Mouse (Mus musculus) kidney, embryonic 16.5 days (tissue): ENCODE results near the gene Arid1b. TPM values are rescaled to one million over a fixed set of nuclear protein-coding genes. Genes with fewer than 3 reads are reported as not detected.

Experiments used
- ATAC-seq: fragments of 200-750 bp; cut with Nextera tagmentation; 2 replicates; pipeline ENCODE4 v1.8.0; 2017; ENCODE audit warnings: moderate TSS enrichment; ENCODE audit not compliant: low FRiP score, low TSS enrichment
- H3K27ac ChIP-seq: fragments of 300-500 bp; sonication (generic); 2 replicates; pipeline ENCODE4 v1.5.1; 2014; ENCODE audit warnings: low read length
- H3K27me3 ChIP-seq: fragments of 300-500 bp; sonication (generic); 2 replicates; pipeline ENCODE4 v1.6.1; 2014; ENCODE audit warnings: low read length, control low read depth, mixed read lengths; ENCODE audit not compliant: insufficient read depth
- H3K36me3 ChIP-seq: fragments of 300-500 bp; sonication (generic); 2 replicates; pipeline ENCODE4 v1.6.1; 2014; ENCODE audit warnings: low read length, control low read depth, mixed read lengths; ENCODE audit not compliant: insufficient read depth
- H3K4me1 ChIP-seq: fragments of 300-500 bp; sonication (generic); 2 replicates; pipeline ENCODE4 v1.6.1; 2014; ENCODE audit warnings: low read length, control low read depth, mixed read lengths; ENCODE audit not compliant: insufficient read depth
- H3K4me2 ChIP-seq: fragments of 300-500 bp; sonication (generic); replicated peaks from 2 replicates; pipeline ENCODE4 v1.6.1; 2014; ENCODE audit warnings: low read depth, low read length
- H3K4me3 ChIP-seq: fragments of 300-500 bp; sonication (generic); 2 replicates; pipeline ENCODE4 v1.5.1; 2014; ENCODE audit warnings: mild to moderate bottlenecking, low read length
- H3K9ac ChIP-seq: fragments of 300-500 bp; sonication (generic); replicated peaks from 2 replicates; pipeline ENCODE4 v1.6.1; 2014; ENCODE audit warnings: low read length
- H3K9me3 ChIP-seq: fragments of 300-500 bp; sonication (generic); 2 replicates; pipeline ENCODE4 v1.6.1; 2016; ENCODE audit warnings: low read length, control low read depth
- WGBS: fragments of 180-500 bp; shearing (Covaris S2); extraction: QIAGEN DNeasy Blood & Tissue Kit; methylation state at CpG from one replicate; pipeline ENCODE4 v1.1.7; 2014; 5-methylcytosine and 5-hydroxymethylcytosine counted together
- polyA plus RNA-seq: library from polyadenylated mRNA; unstranded; fragments of >200 nt; fragmentation: Nextera tagmentation; extraction: Ambion mirVana; gene quantifications from 2 replicates; pipeline ENCODE4 v1.2.1, GENCODE M21; 2015

The Arid1b gene
- polyA plus RNA-seq, 1 experiment from 2014 or later: 10.9 TPM

DNA sequence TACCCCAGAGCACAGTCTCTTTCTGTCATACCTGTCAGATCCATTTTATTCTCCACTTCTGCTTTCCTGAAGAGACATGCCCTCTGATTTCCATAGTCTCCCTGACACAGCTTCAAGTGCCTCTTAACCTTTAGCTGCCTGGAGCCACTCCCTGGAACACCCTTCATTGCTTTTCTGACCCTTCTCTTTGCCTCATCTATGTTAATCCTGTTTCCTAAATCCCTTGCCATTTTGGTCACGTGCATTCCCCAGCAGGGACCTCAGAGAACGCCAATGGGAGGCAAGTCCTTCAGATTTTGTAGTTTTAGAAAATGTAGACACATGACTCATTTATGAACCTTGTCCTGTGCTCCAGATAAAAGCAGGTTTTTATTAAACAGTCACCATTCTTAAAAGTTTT, 168.4 kb downstream of the Arid1b start:
- no peaks in the 10 kb centered on the region for H3K9me3 ChIP-seq
- no peak overlapping the region for H3K4me3 ChIP-seq
- no peak for ATAC-seq
- H3K4me1 ChIP-seq: 0 out of 2 replicates have a peak, but pooled peaks cover 4% of the 10 kb centered on the region
- H3K27me3 ChIP-seq: no peaks in the 10 kb centered on the region
- 0 out of 2 replicates have a peak, but pooled peaks cover 3% of the 10 kb centered on the region for H3K36me3 ChIP-seq
- WGBS: 67% methylated on average over 2 of the region's 2 CpGs
- H3K9ac ChIP-seq: no peak overlapping the region
- no peak overlapping the region for H3K27ac ChIP-seq
- no peak overlapping the region for H3K4me2 ChIP-seq

DNA sequence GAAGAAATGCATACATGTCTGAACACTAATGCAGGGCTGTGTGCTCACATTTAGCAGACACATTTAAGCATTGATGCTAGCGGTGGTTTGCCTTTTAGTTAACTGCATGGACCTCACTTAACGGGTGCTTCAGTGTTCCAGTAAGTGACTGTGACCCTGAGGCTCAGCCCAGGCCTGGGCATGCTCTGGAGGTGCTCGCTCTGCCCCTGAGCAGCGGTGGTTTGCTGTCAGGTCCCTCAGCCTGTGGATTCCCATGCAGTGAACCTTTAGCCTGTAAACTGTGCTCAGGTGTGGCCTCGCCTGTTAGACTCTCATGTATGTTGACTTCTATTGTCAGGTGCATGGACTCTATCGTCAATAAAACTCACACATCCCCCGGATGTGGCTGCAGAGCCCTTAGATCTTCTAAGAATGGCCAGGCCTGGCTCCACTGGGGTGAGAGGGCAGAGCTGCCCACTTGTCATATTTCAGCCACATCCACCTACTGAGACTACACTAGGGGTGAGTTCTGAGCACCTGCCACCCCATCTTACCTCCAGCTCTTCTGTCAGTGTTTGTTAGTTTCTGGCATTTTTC, 169.2 kb downstream of the Arid1b start:
- Histone ChIP-seq H3K4me2 (no peak overlapping the region), H3K9ac (no peak overlapping the region), H3K4me3 (no peak overlapping the region), H3K4me1 (peaks cover 5% of the 10 kb centered on the region; the same call in 1 of the 2 replicates), H3K27me3 (no peaks in the 10 kb centered on the region), H3K9me3 (no peaks in the 10 kb centered on the region), H3K36me3 (0 out of 2 replicates have a peak, but pooled peaks cover 3% of the 10 kb centered on the region), H3K27ac (no peak overlapping the region)
- no peak for ATAC-seq
- WGBS: 75% methylated on average over 7 of the region's 7 CpGs

- H3K36me3 ChIP-seq: 0 out of 2 replicates have a peak, but pooled peaks cover 3% of the 10 kb centered on the region
- WGBS: 88% methylated on average over 4 of the region's 4 CpGs
- no peak overlapping the region for H3K9ac ChIP-seq
- H3K9me3 ChIP-seq: no peaks in the 10 kb centered on the region
- no peaks in the 10 kb centered on the region for H3K27me3 ChIP-seq
- no peak overlapping the region for H3K27ac ChIP-seq
- no peak overlapping the region for H3K4me2 ChIP-seq
- no peak for ATAC-seq
- H3K4me3 ChIP-seq: no peak overlapping the region
- peaks cover 15% of the 10 kb centered on the region for H3K4me1 ChIP-seq
Measured at GRCm38 (mm10) chr17:5164794-5165193, 170.7 kb downstream of the Arid1b start.

DNA sequence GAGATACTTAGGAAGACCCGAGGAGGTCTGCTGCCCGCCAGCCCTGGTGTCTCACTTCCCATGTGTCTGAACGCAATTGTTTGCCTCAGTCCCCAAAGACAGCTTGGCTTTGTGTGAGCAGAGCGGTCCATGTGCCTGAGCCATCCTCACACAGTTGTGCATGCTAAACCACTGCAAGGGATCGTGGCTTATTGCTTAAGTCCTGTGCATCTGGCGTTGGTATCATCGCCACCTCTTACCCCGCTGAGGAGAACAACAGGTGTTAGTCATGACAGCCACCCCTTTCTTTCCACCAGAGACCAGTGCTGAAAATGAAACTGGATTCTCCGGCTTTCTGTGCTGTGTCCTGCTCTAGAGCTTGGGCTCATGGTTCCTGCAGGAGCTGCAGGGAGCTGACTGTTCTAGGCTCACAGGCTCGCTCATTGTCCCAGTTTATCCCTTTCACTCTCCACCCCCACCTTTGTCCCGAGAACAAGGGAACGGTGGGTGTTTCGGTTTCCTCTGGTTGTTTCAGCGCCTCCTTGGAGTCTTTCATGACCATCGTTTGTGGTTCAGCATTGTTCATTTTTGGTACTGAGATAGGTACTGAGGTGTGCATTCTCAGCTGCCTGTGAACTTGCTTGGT, 171.2 kb downstream of the Arid1b start:
- Histone ChIP-seq H3K4me3 (no peak overlapping the region), H3K36me3 (0 out of 2 replicates have a peak, but pooled peaks cover 3% of the 10 kb centered on the region), H3K9ac (no peak overlapping the region), H3K4me2 (no peak overlapping the region), H3K27ac (no peak overlapping the region), H3K27me3 (no peaks in the 10 kb centered on the region), H3K4me1 (peaks cover 15% of the 10 kb centered on the region), H3K9me3 (no peaks in the 10 kb centered on the region)
- 80% methylated on average over 15 of the region's 15 CpGs for WGBS
- no peak for ATAC-seq

DNA sequence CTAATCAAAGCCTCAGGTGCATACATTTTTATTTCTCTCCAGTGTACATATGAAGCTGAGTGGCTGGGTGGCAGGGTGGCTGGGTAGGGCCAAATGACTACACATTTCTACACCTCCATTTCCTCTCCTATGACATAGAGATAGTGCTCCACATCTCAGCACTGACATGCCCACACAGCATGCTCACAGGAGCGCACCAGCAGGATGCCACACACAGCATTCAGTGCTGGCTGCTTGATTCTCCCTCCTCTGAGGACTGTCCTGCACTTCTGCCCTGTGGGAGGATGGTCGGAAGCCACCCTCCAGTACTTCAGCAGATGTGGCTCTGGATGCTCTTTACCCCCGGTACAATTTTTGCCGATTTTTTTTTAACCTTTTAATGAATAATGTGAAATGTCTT, 172.0 kb downstream of the Arid1b start:
- WGBS: 82% methylated on average over 4 of the region's 4 CpGs
- H3K9me3 ChIP-seq: no peaks in the 10 kb centered on the region
- H3K27me3 ChIP-seq: no peaks in the 10 kb centered on the region
- H3K4me2 ChIP-seq: no peak overlapping the region
- no peak for ATAC-seq
- no peak overlapping the region for H3K27ac ChIP-seq
- H3K4me1 ChIP-seq: peaks cover 15% of the 10 kb centered on the region
- H3K4me3 ChIP-seq: no peak overlapping the region
- 0 out of 2 replicates have a peak, but pooled peaks cover 3% of the 10 kb centered on the region for H3K36me3 ChIP-seq
- no peak overlapping the region for H3K9ac ChIP-seq

DNA sequence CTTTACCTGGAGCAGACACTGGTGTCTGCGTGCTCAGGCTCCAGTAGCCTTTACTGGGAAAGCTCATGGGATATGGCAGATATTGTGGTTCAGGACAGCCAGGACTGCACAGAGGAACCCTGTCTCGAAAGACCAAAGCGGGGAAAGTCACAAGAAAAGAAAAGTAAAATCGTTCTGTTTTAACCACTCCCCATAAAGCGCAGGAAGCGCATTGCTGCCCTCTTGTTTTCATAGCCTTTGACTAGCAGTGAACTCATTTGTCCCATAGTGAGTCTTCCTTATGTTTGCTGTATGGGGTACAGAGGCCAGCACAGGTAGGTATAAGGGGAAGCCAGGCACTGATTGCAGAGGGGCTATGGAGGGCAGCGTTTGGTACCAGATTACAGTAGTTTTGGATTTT, 173.9 kb downstream of the Arid1b start:
- Histone ChIP-seq H3K4me2 (no peak overlapping the region), H3K9ac (no peak overlapping the region), H3K4me3 (no peak overlapping the region), H3K4me1 (peaks cover 32% of the 10 kb centered on the region), H3K27ac (no peak overlapping the region), H3K9me3 (no peaks in the 10 kb centered on the region), H3K27me3 (no peaks in the 10 kb centered on the region), H3K36me3 (0 out of 2 replicates have a peak, but pooled peaks cover 1% of the 10 kb centered on the region)
- 73% methylated on average over 7 of the region's 7 CpGs for WGBS
- no peak for ATAC-seq

DNA sequence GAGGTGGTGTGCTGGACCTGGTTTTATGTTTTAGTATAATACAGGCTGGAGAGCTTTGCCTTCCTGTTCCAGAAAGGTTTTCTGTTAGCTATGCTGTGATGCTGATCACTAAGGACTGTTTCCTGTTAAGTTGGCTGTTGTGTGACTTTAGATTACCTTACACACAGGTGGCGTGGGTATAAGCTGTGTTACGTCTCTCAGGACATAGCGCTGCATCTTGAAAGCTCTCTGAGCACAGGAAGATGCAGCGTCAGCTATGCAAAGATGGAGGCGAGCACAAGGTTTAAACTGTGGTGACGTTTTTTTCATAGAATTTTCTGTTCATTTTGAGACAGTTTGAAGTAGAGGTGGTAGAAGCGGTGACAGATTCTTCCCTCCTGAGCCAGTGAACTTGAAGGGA, 174.5 kb downstream of the Arid1b start:
- no peak for ATAC-seq
- Histone ChIP-seq H3K27ac (no peak overlapping the region; the same call in 1 of the 2 replicates), H3K4me1 (peaks cover 33% of the 10 kb centered on the region), H3K4me3 (no peak overlapping the region), H3K4me2 (no peak overlapping the region), H3K27me3 (no peaks in the 10 kb centered on the region), H3K9me3 (no peaks in the 10 kb centered on the region), H3K36me3 (no peaks in the 10 kb centered on the region), H3K9ac (no peak overlapping the region)
- 91% methylated on average over 7 of the region's 7 CpGs for WGBS

- H3K36me3 ChIP-seq: no peaks in the 10 kb centered on the region
- no peak; the same call in 1 of the 2 replicates for ATAC-seq
- WGBS: 91% methylated on average over 12 of the region's 12 CpGs
Measured at GRCm38 (mm10) chr17:5170321-5170720, 176.2 kb downstream of the Arid1b start.

GRCm38 (mm10) chr17:5171467-5171866, 177.3 kb downstream of the Arid1b start:
- no peak overlapping the region for H3K9ac ChIP-seq
- H3K4me3 ChIP-seq: no peak overlapping the region
- WGBS: 91% methylated on average over 5 of the region's 5 CpGs
- no peaks in the 10 kb centered on the region for H3K9me3 ChIP-seq
- H3K27me3 ChIP-seq: no peaks in the 10 kb centered on the region
- no peaks in the 10 kb centered on the region for H3K36me3 ChIP-seq
- peaks cover 33% of the 10 kb centered on the region for H3K4me1 ChIP-seq
- ATAC-seq: no peak
- H3K27ac ChIP-seq: no peak overlapping the region
- H3K4me2 ChIP-seq: no peak overlapping the region

More at GRCm38 (mm10) chr17:5170321-5170720, 176.2 kb downstream of the Arid1b start:
- Histone ChIP-seq H3K27ac (no peak overlapping the region), H3K4me2 (no peak overlapping the region), H3K9ac (no peak overlapping the region), H3K4me1 (peaks cover 33% of the 10 kb centered on the region), H3K27me3 (no peaks in the 10 kb centered on the region), H3K4me3 (no peak overlapping the region), H3K9me3 (no peaks in the 10 kb centered on the region)

DNA sequence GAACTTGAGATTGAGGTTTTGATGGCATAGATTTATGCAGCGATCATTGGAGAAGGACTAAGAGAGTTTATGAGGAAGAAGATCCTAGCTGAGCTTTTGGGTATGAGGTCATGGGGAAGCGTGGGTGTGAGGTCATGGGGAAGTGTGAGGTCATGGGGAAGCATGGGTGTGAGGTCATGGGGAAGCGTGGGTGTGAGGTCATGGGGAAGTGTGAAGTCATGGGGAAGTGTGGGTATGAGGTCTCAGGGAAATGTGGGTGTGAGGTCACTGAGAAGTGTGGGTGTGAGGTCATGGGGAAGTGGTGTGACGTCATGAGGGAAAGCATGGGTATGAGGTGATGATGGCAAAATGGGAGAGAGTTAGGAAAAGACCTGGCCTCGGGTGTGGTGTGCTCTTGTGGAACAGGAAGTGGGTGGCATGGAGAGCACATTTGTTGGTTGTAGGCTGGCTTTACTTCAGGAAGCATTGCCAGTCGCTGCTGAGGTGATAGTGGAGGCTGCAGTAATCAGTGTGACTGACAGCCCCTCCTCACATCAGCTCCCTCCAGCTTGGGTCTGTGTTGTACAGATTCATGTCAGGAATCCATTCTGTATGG, 180.4 kb downstream of the Arid1b start:
- Histone ChIP-seq H3K9me3 (no peaks in the 10 kb centered on the region), H3K9ac (no peak overlapping the region), H3K27ac (no peak overlapping the region), H3K4me2 (no peak overlapping the region), H3K4me3 (no peak overlapping the region), H3K4me1 (peaks cover 40% of the 10 kb centered on the region), H3K36me3 (no peaks in the 10 kb centered on the region), H3K27me3 (no peaks in the 10 kb centered on the region)
- 67% methylated on average over 6 of the region's 6 CpGs for WGBS
- no peak for ATAC-seq
